Mouse (Mus musculus) heart, adult 2 months (tissue): Measurements from ENCODE around the gene Cuedc1.

ENCODE experiments used
- CTCF ChIP-seq: fragments of 200-600 bp; IDR thresholded peaks from 2 replicates; pipeline ENCODE4 v1.8.1; 2022; ENCODE audit warnings: antibody characterized with exemption, mild to moderate bottlenecking, moderate library complexity
- EP300 ChIP-seq: fragments of 200-500 bp; IDR thresholded peaks from 2 replicates; pipeline ENCODE4 v1.6.1; 2011; ENCODE audit warnings: low read depth, low read length, control low read depth; ENCODE audit not compliant: insufficient read depth
- POLR2A ChIP-seq: fragments of 200-500 bp; IDR thresholded peaks from 2 replicates; pipeline ENCODE4 v1.6.1; 2011; ENCODE audit warnings: mild to moderate bottlenecking, low read depth, low read length, control low read depth; ENCODE audit not compliant: insufficient read depth

GRCm38 (mm10) chr11:88216231-88216685 lies 118.4 kb downstream of the Cuedc1 start:
- TF ChIP-seq POLR2A (no peak), CTCF (no peak; the same call in none of the 2 replicates), EP300 (no peak)
